Mouse (Mus musculus) kidney, postnatal 4 days (tissue): Measurements from ENCODE around the gene Pola2.

Experiments
- DNase-seq, 2 experiments: peaks; one replicate each; pipeline ENCODE4 v3.0.0; 2021; ENCODE audit warnings: mixed read lengths in 2 of 2

The Pola2 gene

DNA sequence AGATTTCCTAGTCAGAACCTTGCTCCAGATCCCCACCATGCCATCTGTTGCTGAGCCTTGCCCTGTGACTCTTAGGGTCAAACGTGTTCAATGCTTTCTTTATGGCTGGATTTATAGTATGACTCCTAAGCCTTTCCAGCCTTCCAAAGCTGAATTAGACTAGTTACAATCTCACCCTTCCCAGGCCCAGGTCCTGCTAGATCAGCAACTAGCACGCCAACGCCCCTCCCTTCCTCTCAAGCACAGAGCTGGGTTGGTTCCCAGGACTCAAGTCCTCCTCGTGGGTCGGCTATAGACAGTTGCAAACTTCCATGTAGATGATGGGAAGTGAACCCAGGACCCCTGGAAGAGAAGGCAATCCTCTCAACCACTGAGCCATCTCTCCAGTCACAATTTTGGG, 28.3 kb downstream of the Pola2 start:
- peak; percentile 48 to 68 for DNase-seq

GRCm38 (mm10) chr19:5935266-5935665, 28.7 kb downstream of the Pola2 start:
- DNase-seq = peak; percentile 83 to 89

GRCm38 (mm10) chr19:5929634-5930596, 34.1 kb downstream of the Pola2 start:
- peak; percentile 91 to 94 for DNase-seq

DNA sequence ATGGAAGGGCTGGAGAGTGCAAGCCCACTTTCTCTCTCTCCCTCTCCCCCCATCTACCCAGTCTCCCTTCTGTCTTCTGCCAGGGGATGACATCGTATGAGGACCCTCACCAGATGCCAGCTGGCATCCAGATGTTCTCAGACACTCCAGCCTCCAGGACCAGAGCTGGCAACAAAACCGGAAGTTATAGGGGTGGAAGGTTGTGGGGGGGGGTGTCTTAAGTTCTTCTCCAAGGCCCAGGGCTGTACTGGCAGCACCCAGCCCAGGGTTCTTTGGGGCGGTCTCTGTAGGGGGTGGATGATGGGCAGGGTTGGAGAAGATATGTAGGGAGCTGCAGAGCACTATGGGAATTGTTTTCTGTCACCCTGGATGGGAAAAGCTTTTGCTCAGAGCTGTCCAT, 35.5 kb downstream of the Pola2 start:
- no peak for DNase-seq

GRCm38 (mm10) chr19:5928104-5928503, 35.9 kb downstream of the Pola2 start:
- peak in 1 of 2 experiments; percentile 37 for DNase-seq

GRCm38 (mm10) chr19:5927532-5927931, 36.5 kb downstream of the Pola2 start:
- no peak for DNase-seq

DNA sequence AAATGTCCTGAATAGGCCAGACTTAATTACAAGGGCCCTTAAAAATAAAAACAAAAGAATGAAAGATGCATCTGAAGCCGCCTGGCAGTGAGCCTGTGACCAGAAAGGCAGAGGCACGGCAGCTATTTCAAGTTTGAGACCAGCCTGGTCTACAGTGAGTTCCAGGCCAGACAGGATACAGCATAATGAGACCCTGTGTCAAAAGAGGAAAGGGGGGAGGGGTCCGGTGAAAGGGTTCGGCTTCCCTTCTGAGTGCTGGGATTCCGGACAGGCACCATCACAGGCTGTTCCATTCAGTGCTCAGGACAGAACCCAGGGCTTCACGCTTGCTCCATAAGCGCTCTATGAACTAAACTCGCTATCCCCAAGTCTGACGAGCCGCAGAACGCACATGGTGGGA, 37.0 kb downstream of the Pola2 start:
- peak; percentile 29 to 52 for DNase-seq

DNA sequence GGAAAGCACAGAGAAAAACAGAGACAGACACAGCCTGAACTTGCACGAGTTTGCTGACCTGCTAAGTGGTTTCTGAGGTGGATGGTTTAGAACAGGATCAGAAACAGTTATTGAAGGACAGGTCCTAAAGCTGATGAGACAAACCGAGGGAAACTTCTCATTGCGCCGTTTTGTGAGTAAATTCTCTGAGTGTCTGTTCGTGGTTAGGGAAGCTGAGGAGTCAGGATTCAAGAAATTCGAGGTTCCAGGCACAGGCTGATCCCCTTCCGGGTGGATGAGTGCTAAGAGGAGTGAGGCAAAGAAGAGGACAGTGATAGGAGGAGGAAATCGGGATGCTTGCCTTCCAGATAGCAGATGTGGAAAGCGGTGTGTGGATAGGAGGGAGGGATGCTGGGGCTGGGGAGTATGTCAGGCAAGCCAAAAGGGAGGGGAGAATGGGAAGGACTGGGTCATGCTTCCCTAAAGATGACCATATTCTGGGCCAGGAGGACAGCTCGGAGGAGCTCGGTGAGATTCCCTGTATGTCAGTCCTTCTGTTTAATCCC, 38.6 kb downstream of the Pola2 start:
- no peak for DNase-seq

GRCm38 (mm10) chr19:5924713-5925093, 39.3 kb downstream of the Pola2 start, which contains the start of gene Cdc42ep2:
TSS of gene Cdc42ep2 (minus strand) at chr19:5924816.
- DNase-seq = peak; percentile 99

DNA sequence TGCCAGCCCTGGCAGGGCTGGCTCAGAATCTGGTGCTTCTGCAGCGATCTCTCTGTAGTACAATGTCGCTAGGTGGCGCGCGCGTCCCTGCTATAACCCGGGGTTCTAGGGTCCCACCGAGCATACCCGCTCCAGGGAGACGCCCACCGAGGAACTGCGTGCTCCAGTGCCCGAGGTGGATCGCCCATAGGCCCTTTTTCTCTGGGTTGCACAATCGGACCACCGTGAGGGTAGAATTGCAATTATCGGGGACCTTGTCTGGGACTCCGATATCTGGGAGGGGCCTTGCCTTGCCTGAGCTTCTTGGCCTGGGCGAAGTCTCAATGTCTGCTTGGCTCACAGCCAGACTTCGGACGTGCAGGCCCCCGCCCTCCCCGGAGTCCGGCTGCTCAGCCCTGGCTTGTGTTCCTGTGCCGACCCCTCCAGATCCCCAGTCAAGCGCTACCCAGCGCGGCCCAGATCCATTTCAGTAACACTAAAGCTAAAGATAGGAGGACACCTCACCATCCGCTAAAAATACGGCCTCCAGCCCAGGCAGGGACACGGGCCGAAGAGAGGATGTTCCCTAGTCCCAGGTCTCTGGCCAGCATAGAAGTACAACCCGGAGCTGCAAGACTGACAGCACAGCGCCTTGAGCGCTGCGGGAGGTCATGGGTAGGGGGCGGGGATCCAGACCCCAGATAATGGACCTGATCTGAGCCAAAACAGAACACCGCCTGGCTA, 39.9 kb downstream of the Pola2 start:
- DNase-seq = peak; percentile 98 to 99

DNA sequence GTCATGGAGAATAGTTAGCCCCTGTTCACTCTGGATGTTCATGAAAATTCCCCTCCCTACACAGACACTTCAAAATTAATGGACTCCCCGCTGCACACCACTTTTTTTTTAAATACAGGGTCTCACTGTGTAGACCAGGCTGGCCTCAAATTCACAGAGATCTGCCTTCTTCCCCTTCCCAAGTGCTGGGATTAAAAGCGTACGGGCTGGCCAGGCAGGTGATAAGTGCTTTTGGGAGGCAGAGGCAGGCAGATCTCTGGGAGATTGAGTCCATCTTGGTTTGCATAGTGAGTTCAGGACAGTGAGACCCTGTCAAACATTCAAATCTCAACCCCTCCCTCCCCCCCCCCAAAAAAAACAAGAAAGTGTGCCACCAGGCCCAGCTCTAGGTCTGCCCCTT, 41.0 kb downstream of the Pola2 start:
- no peak for DNase-seq

GRCm38 (mm10) chr19:5922119-5922942, 41.7 kb downstream of the Pola2 start:
- peak in 1 of 2 experiments; percentile 40 for DNase-seq

DNA sequence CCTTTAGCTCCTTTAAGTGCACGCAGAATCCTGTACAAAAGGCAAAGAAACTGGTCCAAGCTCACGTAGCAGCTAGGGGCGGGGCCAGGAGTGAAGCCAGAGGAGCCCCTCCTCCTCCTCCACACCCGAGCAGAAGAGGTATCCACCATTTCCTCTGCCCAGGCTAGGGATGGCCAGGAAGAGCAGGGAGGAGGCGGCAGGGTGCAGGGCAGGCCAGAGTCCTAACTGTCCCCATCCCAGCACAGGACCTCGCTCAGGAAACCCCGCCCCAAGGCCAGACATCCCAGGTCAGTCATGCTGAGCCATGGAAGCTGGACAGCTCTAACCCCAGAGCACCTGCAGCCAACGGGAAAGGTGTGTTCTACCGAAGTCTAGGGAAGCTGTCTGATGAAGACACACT, 42.3 kb downstream of the Pola2 start:
- DNase-seq = peak; percentile 49 to 64

DNA sequence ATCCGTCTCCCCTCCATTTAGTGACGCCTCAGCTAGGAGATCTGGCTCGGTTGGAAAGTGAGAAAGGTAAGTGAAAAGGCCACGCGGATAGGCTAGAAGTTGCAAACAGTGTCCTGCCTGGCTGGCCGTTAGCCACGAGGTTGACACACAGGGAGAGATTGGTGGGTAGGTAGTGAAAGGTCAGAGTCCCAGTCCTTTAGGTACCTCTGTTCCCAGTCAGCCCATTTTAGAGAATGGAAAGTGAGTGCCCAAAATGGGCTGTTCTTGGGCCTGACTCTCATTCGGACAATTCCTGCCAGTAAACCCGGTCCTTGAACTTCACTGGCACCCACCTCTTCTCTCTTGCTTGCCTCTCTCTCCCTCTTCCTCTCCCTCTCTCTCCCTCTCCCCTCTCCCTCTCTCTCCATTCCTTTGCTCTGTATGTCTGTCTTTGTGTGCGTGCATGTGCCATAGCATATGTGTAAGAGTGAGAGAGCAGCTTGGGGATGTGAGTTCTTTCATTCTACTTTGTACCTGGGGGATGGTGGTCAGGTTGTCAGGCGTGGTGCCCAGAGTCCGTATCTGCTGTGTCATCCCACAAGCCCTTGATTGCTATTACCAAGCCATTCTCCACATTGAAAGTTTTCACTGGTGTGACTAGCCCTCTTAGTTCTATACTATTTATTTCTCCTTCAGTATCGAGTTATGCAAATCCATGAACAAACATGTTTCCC, 50.8 kb downstream of the Pola2 start, which contains the start of gene Dpf2:
Dpf2 (minus strand) TSS at position 4 of the 713 bp plus-strand sequence.
- DNase-seq = no peak

GRCm38 (mm10) chr19:5912103-5913006, 51.6 kb downstream of the Pola2 start:
- peak; percentile 99 to 100 for DNase-seq

- no peak for DNase-seq
These were observed 52.4 kb downstream of the Pola2 start for GRCm38 (mm10) chr19:5911430-5912102.

GRCm38 (mm10) chr19:5910221-5910620, 53.8 kb downstream of the Pola2 start:
- no peak for DNase-seq

- DNase-seq = no peak
These were observed 56.7 kb downstream of the Pola2 start for GRCm38 (mm10) chr19:5907275-5907674.

DNA sequence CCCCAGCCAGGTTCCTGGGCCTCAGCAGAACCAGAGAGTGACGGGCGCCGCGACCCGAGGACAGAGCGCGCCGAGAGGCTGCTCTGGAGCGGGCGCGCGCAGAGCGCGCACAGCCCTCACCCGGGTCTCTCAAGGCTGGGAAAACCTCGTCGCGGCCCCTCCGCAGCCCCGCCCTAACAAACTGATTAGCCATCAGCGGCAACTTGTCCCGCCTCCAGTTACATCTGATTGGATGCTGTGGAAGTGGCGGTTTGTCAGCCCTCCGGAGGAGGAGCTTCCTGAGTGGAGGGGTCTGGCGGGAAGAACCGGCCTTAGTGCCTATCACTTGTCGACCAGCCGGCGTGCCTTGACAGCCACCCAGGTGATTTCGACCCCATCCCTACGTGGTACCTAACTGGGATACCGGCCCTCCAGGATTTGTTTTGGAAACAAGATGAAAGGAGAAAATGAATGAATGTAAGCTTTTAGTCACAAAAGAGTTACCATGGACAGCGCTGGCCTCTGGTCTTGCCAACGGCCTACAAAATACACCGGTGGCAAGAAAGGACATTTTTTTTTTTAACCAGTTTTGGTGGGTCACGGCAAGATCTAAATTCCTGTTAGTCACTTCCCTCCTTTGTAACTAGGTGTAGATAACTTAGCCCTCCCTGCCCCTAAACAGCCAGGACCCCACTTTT, 69.9 kb downstream of the Pola2 start, which contains the start of gene Tigd3:
Tigd3 (minus strand) TSS at position 148 of the 677 bp plus-strand sequence.
- peak; percentile 98 to 99 for DNase-seq
